Mouse (Mus musculus) granulocyte monocyte progenitor cell, adult 5-6 weeks (primary cell): ENCODE measurements at regions not wholly inside any gene's neighbourhood (a gene's known extent, or its start where the extent isn't known, plus 50 kb on each side); places are given as distances from the start of the nearest gene placed in this dataset.

Experiments
- ATAC-seq: replicated peaks from 2 replicates; pipeline ENCODE4 v1.8.0; 2016; ENCODE audit warnings: mild to moderate bottlenecking, moderate TSS enrichment, inconsistent platforms; ENCODE audit not compliant: poor library complexity, severe bottlenecking

DNA sequence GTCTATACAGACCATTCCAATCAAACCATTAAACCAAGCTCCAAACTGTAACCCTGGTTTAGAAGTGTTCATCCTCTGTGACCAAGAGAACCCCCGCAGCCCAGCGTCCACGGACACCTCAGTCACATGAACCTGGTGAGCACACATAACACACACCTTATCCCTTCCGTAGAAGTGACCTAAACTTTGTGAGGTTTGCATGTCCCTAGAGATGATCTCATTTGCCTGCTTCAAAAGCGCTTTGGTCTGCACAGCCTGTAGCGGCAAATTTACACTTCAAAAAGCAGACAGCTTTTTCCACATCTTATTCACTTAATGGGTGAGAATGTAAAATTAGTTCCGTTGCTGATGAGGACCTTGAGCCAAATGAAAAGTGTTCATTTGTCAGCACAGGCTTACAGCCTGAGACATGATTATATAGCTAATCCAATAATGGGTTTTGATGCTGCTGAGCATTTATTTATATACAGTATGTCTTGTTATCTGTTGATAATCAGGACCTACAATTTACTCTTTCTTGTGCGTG, 122.3 kb upstream of the Lmo4 start:
- ATAC-seq = no peak

- ATAC-seq = peak; percentile 90
Measured at GRCm38 (mm10) chr3:144324974-144325373, 120.0 kb upstream of the Lmo4 start.

GRCm38 (mm10) chr3:144323524-144323923, 118.5 kb upstream of the Lmo4 start:
- ATAC-seq = no peak

GRCm38 (mm10) chr3:144319468-144320205, 114.6 kb upstream of the Lmo4 start:
- no peak for ATAC-seq

- no peak for ATAC-seq
Measured at GRCm38 (mm10) chr3:144318761-144319467, 113.9 kb upstream of the Lmo4 start.

GRCm38 (mm10) chr3:144310748-144311147, 105.7 kb upstream of the Lmo4 start:
- no peak for ATAC-seq

DNA sequence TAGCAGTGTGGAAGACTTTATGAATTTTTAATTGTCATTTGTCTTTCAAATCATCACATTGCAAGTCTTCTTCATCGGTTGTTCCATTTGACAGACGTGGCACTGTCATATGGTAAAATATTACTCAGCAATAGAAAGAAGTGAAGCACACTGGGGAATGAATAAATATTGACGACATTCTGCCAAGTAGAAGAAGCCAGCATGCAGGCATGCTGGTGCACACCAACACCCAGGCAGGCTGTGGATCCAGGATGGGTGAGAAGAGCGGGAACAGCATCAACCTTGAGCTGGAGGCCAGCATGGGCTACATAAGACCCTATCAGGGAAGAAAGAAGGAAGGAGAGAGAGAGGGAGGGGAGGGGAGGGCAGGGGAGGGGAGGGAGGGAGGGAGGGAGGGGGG, 103.6 kb upstream of the Lmo4 start:
- ATAC-seq = no peak

DNA sequence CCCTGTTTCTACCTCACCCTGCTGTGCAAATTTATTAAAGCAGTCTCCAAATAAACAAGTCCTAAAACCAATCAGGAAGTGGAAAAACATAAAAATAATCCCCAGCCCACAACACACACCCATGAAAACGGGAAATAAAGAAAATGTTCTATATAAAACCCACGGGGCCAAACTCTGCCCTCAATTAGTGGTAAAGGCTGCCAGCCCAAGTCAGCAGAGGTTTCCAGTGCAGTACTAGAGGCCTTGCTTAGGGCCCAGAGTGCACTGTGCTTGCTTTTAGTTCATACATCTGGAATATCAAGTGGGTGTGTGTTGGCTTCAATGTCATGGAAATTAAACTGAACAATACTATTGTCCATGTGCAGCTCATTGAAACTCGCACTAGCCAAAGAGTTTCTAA, 102.5 kb upstream of the Lmo4 start:
- peak; percentile 33; the same call in 1 of the 2 replicates for ATAC-seq

DNA sequence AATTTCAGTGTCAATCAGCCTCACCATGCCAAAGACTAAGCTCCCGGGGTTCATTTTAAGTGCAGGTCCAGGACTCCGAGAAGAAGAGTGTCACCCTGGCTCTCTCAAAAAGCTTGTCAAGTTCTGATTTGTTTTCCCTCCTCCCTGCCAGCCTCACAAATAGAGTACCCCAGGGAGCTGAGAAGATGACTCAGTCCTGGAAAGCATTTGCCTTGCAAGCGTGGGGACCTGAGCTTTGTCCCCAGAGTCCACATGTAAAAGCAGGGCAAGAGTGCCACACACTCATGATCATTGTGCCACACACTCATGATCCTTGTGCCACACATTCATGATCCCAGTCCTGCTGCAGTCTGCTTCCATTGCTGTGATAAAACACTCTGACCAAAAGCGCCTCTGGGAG, 100.4 kb upstream of the Lmo4 start:
- ATAC-seq = no peak

GRCm38 (mm10) chr3:144304924-144305323, 99.9 kb upstream of the Lmo4 start:
- no peak for ATAC-seq

GRCm38 (mm10) chr3:144302626-144303025, 97.6 kb upstream of the Lmo4 start:
- no peak for ATAC-seq

DNA sequence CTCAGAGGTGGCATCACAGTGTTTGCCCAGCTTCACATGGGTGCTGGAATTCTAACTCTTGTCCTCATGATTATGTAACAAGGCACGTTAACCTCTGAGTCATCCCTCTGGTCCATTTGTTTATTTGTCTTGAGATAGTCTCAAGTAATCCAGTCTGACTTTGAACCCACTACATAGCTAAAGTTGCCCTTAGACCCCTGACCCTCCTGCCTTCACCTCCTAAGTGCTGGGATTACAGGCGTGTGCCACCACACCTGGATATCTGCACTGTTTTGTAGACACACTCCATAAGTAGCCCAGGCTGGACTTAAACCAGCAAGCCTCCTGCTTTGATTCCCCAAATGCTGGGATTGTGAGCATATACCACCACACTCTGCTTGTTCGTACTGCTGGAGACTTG, 96.0 kb upstream of the Lmo4 start:
- ATAC-seq = no peak

DNA sequence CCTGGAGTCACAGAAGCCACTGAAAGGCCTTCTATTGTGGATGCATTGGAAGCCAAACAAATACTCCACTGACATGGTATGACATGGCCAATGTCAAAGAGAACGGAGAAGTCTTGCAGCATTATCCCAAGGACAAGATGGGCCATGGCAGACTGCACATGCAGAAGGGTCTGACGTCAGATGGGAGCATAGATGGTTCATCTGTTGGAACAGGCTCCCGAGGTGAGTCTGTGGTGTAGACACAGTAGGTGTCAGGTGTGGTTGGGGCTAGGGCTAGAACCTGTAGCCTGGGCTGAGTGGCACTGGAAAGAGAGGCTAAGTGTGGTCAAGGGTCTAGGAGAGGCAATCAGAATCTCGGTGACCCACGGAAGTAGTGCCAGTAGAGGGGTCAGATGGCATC, 94.2 kb upstream of the Lmo4 start:
- no peak for ATAC-seq

GRCm38 (mm10) chr3:144289489-144289888, 84.5 kb upstream of the Lmo4 start:
- no peak for ATAC-seq

- no peak for ATAC-seq
Measured at GRCm38 (mm10) chr3:144286100-144286499, 81.1 kb upstream of the Lmo4 start.

- ATAC-seq = peak; percentile 65
Measured at GRCm38 (mm10) chr3:144284326-144284725, 79.3 kb upstream of the Lmo4 start.

DNA sequence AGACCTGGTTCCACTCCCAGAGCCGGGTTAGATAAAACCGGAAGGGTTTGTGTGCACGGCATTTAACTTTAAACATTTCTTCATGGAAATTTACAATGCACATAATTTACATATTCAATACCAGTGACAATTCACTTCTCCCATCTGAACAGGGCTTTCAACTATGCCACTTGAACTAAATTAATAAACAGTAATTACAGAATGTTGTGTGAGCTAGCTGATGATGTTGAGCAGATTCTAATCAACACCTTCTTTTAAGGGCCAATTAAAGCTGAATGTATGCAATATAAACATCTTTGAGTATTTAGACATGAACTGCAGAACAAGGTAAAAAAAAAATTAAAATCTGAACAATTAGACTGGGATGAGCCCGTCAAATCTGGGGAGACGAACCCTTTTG, 68.1 kb upstream of the Lmo4 start:
- ATAC-seq = no peak

DNA sequence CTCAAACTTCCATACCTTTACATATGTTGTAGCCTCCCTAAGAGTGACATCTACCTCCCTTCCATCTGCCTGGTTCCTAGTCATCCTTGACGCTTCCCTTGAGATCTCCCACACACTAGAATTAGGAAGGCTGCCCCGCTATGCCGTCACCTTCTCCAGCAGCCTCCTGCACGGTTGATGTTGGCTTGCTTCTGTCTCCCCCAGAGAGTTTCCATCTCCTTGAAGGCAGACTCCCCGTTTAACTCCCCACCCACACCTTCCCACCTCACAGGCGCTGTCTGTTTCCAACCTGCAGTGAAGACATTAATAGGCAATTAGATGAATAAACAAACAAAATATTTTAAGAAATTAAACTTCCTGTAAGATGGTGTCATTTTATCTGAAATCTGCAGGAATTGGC, 65.2 kb upstream of the Lmo4 start:
- ATAC-seq = no peak

DNA sequence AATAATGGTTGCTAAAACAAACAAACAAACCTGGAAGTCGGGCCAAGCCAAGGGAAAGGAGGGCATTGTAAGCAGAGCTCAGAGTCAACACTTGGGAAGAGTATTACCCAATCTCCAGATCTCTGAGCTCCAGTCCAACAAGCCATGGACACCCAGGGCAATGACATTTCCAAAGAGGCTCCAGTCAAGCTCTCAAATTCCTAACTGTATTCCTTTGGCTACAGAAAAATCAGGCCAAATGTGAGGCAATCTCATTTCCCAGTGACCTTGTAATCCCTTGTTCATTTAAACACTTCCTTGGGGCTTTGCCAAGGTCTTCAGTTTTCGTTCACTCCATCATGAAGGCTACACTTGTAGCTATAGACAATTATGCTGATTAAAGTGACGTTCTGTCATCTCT, 59.5 kb upstream of the Lmo4 start:
- no peak for ATAC-seq

- ATAC-seq = no peak
Measured at GRCm38 (mm10) chr3:144260886-144261285, 55.9 kb upstream of the Lmo4 start.

DNA sequence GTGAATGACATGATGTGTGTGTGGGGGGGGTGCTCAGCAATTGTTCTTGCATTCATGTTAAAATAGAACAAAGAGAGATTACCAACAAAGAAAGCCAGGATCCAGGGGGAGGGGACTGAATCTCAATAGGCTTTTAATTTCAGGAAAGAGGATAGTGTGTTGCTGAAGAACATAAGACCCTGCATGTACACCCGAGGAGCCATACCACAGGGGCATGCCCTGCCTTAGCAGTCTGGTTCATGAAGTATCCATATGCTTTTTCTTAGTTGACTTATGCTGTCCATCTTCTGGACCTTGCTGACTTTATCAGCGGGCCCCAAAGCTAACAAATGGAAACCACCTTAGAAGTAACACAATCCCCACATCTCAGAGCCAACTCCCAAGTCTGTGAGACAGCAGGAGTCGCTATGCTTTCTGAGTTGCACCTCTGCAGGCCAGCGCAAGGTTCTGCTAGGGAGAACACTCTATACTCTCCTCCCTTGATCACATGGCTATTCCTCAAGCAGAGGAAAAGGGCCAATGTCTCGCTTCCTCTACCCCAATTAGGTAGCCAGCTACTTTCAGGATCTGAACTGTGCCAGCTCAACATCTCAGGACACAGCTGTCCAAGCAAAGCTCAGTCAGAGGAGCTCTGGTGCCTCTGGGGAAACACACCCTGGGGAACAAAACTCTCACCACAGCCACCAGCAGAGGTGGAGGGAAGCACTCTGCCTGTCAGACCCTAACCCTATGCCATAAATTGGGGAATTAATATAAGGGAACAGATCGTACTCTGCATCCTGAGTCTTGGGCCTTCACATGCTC, 52.9 kb upstream of the Lmo4 start:
- ATAC-seq = peak; percentile 22; the same call in 1 of the 2 replicates
